Mouse (Mus musculus) cerebellum, adult 11-12 months (tissue): ENCODE measurements around the gene Lingo2.
"Not testable (repeated sequence)": the region's sequence is repeated elsewhere in the genome, so short reads cannot be mapped to it uniquely, and the experiment has no call there.

Experiments used
- DNase-seq: peaks from one replicate; pipeline ENCODE4 v3.0.0; 2022

Lingo2 gene

DNA sequence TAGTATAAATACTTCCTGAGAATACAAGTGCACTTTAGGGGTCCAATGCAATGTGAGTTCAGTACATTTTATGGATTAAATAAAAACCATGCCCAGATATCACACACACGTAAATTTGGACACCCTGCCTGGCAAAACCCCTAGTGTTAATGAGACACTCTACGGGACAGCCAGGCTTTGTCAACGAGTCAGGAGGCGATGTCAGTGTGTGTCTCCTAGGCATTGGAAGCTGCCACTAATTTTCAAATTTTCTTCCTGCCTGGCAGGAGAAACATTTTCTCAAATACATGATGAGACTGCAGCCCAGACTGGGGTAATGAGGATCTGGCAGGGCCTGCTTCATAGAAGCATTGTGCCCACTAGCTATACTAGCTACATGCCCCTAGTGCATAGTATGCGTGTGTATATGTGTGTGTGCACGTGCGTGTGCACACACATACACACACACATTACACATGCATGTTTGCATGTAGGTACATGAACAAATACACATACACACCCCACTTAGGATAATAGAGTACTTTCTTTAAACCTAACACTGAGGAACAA lies 1128.2 kb downstream of the Lingo2 start:
- DNase-seq = no peak

GRCm38 (mm10) chr4:35820701-35821100 lies 1130.8 kb downstream of the Lingo2 start:
- peak; percentile 10 for DNase-seq

- DNase-seq = no peak
Measured at GRCm38 (mm10) chr4:35814698-35815097, 1136.8 kb downstream of the Lingo2 start.

DNA sequence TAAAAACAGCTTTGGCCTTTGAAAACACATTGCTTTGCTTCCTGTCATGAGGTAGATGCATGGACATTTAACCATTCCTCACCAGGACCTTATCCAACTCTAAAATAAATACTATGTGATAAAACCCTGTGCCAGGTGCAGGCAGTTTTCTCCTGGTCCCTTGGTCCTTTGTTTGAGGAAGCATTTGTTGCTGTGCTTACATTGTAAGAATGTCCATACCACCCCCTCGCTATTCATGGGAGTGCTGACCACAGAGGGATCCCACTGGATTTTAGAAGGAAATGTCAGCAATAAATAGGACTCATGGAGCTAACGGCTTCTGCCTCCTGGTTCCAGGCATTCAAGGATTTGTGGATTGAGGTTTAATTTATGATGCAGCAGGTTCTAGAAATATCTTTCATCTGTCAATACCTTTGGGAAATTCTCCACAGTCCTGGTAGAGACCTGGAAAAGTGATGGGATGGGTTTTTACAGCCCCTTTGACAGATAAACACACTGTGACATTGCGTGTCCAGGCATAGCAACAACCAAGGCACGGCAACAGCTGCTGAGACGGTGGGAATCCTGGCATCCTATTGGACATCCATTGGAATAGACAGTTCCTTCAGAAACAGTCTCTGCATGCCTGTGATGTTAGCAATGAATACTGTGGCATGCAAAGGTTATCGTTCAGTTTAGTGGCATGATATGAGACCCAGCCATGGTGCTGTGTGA lies 1143.9 kb downstream of the Lingo2 start:
- no peak for DNase-seq

DNA sequence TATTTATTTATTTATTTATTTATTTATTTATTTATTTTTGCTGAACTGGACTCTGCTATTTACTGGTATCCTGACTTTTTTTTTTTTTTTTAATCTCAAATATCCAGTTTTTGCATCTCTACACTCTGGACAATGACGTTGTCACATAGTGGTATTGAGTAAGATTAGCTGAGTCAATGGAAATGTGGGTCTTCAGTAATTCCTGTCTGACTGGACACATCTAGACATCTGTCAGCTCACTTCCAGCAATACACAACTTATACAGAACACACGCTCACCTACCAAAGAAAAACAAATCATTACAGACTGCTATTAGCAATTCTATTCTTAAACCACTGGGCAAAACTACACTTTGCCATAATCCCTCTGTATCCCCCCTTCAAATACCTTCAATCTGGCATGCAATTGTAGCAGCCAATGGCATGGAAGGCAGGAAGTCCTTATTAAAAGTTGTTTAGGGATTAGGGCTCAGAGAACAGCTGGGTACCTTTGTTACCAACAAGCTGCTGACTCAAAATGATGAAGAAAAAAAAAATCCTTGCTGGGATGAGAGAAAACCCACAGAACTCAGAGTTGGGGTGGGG lies 1144.6 kb downstream of the Lingo2 start:
- DNase-seq = no peak

DNA sequence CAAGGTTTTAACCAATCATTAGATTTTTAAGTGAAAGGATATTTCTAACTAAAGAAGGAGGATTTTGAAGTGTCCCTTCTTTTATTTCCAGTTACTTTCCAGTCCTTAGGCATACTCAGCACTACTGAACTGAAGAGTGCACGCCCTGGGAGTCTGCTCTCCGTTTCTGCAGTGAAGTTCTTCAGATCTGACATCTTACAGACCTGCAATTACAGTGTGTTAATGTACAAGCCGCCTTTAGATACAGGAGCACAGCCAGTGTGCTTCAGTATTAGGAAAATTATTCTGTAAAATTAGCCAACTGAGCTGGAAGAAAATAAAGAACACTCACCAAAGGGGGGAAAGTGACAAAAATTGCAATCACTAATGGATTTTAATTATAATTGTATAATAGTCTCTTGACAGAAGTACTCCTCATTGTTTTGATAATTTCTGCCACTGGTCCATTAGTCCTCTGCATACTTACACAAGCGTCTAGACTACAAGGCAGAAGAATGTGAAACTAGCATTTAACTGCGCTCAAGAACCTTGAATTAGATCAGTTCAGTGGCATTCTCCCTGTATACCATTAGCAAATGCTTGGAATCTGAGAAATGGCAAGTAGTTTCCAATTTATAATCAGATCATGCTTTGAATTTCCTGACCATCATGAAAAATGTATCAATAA lies 1167.2 kb downstream of the Lingo2 start:
- DNase-seq = no peak

DNA sequence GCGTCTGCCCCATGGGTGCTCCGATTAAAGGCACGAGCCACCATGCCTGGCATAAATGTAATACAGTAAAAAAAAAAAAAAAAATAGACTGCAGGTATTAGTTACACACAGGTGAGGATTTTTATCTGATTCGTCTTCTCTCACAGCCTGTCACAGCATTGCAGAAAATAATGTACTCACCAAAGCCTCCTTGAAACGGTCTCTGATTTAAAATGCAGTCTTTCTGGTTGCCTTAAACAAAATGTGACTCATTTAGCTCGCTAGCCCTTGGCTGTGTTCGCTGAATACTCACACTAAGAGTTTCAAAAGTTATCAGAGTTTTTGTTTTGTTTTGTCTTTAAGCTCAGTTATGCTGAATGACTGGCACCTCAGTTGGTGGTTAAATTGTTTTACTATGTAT lies 1180.7 kb downstream of the Lingo2 start:
- DNase-seq = no peak

DNA sequence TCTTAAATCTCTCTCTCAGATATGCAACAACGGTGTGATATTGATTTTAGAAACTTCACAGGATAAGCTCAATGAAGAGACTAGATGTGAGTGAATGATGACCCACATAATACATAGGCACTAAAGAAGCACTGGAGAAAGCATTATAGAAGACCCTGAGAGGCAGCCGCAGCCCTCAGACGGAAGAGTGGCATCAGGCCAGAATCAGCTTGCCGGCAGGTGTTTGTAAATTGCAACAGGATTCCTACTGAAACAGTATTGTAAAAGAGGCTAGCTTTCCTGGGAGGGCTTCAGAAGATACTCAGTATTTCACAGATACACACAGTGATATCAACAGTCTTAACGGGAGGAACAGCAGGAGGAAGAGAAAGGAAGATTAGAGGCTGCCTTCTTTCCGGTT lies 1184.6 kb downstream of the Lingo2 start:
- DNase-seq = no peak

GRCm38 (mm10) chr4:35761181-35761580 lies 1190.4 kb downstream of the Lingo2 start:
- DNase-seq = no peak

DNA sequence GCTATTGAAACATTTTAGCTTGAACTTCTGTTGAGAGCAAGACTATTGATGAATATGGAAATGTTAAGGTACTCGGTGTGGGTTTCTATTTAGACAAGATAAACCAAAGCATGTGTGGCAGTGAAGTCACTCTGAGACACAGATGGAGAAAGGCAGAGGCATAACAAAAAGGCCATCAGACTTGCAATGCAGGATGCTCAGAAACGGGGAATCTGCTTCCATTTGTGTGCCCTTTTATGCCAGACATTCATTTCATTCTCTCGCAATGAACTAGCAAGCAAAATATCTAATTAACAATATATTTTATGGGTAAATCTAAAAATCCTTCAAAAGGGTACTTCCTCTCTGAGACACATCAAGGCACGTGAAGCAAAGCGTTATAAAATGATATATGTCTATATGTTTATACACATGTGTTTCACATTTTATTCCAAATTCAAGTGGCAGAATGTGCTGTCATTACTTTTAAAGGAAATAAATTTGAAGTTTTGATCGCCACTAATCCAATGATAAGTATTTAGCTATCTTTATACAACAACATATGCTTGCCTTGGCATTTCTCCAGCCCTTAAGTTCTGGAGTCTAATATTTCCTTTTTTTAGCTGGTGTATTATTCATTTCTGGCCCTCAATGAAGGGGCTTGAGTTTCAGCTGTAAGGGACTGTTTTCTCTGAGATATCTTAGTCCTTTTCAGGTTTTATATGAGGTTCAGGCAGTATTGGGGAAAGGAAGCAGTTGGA lies 1199.3 kb downstream of the Lingo2 start:
- no peak for DNase-seq

DNA sequence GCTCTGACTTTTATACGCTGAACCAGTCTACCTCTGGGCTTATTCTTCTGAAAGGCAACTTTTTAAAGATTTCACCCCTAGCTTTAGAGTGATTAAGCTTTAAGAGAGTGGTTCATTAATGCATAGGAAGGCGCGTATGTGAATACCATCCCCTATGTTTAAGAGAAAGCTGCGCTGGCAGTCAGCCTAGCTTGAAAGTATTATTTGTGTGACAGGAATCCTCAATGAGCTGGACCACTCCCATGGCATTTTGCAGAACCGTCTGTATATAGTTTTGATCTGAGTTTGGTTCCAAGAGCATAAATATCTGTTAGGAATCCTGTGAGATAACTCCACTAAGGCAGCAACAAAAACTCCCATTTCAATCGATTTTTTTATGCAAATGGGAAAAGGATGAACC lies 1204.9 kb downstream of the Lingo2 start:
- DNase-seq = no peak

- DNase-seq = no peak
Measured at GRCm38 (mm10) chr4:35724774-35725173, 1226.8 kb downstream of the Lingo2 start.

- no peak for DNase-seq
Measured at GRCm38 (mm10) chr4:35704126-35704525, 1247.4 kb downstream of the Lingo2 start.

GRCm38 (mm10) chr4:35702661-35703060 lies 1248.9 kb downstream of the Lingo2 start:
- no peak for DNase-seq

GRCm38 (mm10) chr4:35695137-35695522 lies 1256.4 kb downstream of the Lingo2 start:
- DNase-seq = no peak

DNA sequence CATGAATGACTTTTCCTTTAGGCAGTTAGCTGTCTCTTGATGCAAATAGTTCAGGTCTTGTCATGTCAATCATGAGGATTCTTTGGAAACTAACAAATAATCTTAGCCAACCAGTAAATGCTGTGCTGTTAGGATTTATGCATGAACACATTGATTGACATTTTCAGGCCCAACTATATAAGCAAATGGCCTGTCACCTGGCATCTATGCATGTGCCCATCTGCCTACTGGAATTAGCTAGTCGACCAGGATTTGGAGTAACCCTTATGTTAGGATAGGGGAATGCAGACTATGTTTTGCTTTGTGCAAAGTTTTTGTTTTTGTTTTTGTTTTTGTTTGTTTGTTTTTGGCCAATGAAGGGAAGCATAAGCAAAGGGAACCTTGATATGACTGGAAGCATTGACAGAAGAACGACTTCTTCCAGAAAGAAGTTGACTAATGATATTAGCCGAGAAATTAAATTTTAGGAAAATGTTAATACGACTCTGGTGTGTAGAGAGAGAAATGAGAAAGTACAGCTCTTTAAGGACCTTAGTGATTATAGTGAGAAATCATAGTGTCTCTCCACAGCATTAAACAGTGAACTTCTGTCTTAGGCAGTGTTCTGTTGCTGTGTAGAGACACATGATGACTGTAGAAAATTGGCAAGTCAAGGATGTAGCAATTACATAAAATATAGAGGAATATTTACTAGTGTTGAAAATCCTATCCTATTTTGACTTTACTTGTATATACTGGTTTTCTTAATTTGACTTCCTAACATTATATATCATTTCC lies 1257.0 kb downstream of the Lingo2 start:
- DNase-seq = no peak

DNA sequence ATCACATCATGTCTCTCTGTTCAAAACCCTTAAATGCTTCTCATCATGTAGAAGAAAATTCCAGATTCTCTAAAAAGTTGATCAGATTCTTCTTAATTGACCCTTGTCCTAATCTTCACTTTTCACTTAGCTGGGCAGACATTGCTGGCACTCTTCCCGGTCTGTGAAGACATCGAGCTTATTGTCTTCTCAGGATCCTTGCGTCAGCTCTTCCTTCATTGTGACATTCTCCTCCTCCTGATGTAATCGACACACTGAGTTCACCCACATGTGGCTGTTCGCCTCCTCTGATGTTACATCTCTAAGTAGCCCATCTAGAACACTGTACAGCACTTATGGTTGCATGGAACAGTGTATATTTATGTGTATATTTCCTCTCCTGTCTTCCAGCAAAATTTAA lies 1261.0 kb downstream of the Lingo2 start:
- DNase-seq = no peak

DNA sequence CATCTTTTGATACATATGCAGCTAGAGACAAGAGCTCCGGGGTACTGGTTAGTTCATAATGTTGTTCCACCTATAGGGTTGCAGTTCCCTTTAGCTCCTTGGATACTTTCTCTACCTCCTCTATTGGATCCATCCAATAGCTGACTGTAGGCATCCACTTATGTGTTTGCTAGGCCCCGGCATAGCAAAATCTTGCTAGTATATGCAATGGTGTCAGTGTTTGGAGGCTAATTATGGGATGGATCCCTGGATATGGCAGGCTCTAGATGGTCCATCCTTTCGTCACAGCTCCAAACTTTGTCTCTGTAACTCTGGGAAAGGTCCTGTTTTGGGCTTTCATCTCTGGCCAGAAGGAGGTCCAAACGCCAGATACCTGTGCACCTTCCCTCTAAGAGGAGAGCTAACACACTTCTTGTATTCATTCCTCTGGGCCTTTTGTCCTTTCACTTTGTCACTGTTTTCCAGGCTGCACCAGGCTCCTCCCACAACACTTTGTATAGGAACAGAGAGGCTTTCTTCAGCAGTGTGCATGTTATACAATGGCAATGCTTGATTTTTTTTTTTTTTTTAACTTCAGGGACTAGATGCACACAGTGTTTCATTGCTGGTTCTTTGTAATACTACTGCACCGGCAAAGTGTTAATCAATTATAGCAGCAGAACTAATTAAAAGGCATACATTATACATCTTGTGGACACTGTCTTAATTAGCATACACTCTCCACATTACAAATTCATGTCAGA lies 1262.9 kb downstream of the Lingo2 start:
- DNase-seq = not testable (repeated sequence)
